Mouse (Mus musculus): Measurements from ENCODE around the gene Gm9903. TPM values are rescaled to one million over a fixed set of nuclear protein-coding genes. Genes with fewer than 3 reads are reported as not detected.

The Gm9903 gene
- 0.13 and 0.54 TPM in 2 replicates for polyA plus RNA-seq (2012; rRNA removed; ENCODE audit: low replicate concordance)

GRCm38 (mm10) chr5:33629301-33629987 lies at the start of gene Gm9903, which contains the start of gene Fam53a:
Gene Gm9903 (plus strand): TSS chr5:33629925.
Gene Fam53a (minus strand): TSS chr5:33629635.

GRCm38 (mm10) chr5:33651921-33652782 lies 22.4 kb downstream of the Gm9903 start, which contains the start of gene Slbp:
Gene Slbp (minus strand): TSS chr5:33652574.

GRCm38 (mm10) chr5:33657787-33658663 lies 28.3 kb downstream of the Gm9903 start, which contains the start of the genes Tacc3 and Tmem129:
Gene Tacc3 (plus strand): TSS chr5:33658128.
Gene Tmem129 (minus strand): TSS chr5:33658416.

Other genes with a start within 250 kb of the Gm9903 start
- not detected in 2 replicates for gene Nkx1-1, start 195.9 kb upstream of the Gm9903 start, polyA plus RNA-seq (2012; rRNA removed; ENCODE audit: low replicate concordance)
- gene Fam53a, start 290 bp upstream of the Gm9903 start, polyA plus RNA-seq (2012; rRNA removed; ENCODE audit: low replicate concordance) = 41.6 and 110 TPM in 2 replicates
- gene Slbp, start 22.6 kb downstream of the Gm9903 start, polyA plus RNA-seq (2012; rRNA removed; ENCODE audit: low replicate concordance) = 11.8 and 21.3 TPM in 2 replicates
- gene Tacc3, start 28.2 kb downstream of the Gm9903 start, polyA plus RNA-seq (2012; rRNA removed; ENCODE audit: low replicate concordance) = 6.0 and 12.8 TPM in 2 replicates
- gene Tmem129, start 28.5 kb downstream of the Gm9903 start, polyA plus RNA-seq (2012; rRNA removed; ENCODE audit: low replicate concordance) = 30.9 and 48.2 TPM in 2 replicates
- 33.1 and 40.4 TPM in 2 replicates for gene Fgfr3, start 91.7 kb downstream of the Gm9903 start, polyA plus RNA-seq (2012; rRNA removed; ENCODE audit: low replicate concordance)
- gene Letm1, start 152.9 kb downstream of the Gm9903 start, polyA plus RNA-seq (2012; rRNA removed; ENCODE audit: low replicate concordance) = 101 and 212 TPM in 2 replicates
- gene Nsd2, start 190.8 kb downstream of the Gm9903 start, polyA plus RNA-seq (2012; rRNA removed; ENCODE audit: low replicate concordance) = 3.2 and 4.6 TPM in 2 replicates